In genomic region chr11:102762248-102762647, GRCm38 (mm10) we compare ENCODE assay signal across 8 mouse cellular contexts. TPM values are rescaled to one million over a fixed set of nuclear protein-coding genes. Genes with fewer than 3 reads are reported as not detected.
DNase-seq lines count a peak whose midpoint lies in the region; ATAC-seq and TF ChIP-seq lines count a peak whose summit lies in the region.

No protein-coding gene starts in this region.

- no peak for DNase-seq in heart, adult 2 months
- DNase-seq in liver, postnatal 0 days = no peak
- no peak for DNase-seq in ovary, postnatal 36 days (ENCODE audit: low spot score)
- no peak for DNase-seq in urinary bladder, postnatal 4 days (ENCODE audit: low spot score in 2 of 2)
- no peak for DNase-seq in layer of hippocampus, adult 9-11 months

- intact Hi-C loops in heart, adult 2 months (cut with DNase I) = no loop called here

- H3K9ac ChIP-seq in heart, embryonic 11.5 days (ENCODE audit: low read depth, low read length) = peak overlapping the region; percentile 76
- no peak overlapping the region for H3K9ac ChIP-seq in heart, adult 2 months (ENCODE audit: low read depth, low read length)
- peak overlapping the region; percentile 81; the same call in 1 of the 2 replicates for H3K9ac ChIP-seq in ES-Bruce4 (ENCODE audit: low read depth, poor library complexity, severe bottlenecking)
- peak overlapping the region; percentile 93 for H3K9ac ChIP-seq in forebrain, embryonic 16.5 days (replicated peaks; ENCODE audit: low read depth, low read length)
- no peak overlapping the region for H3K9ac ChIP-seq in liver, postnatal 0 days (replicated peaks)

- no peak for TF ChIP-seq POLR2A in heart, adult 2 months (IDR thresholded peaks at IDR 0.05; ENCODE audit: insufficient read depth, low read depth, low read length)
- TF ChIP-seq POLR2A in ES-Bruce4 (IDR thresholded peaks at IDR 0.05; ENCODE audit: insufficient read depth, low read length) = no peak

- no peak for TF ChIP-seq EP300 in heart, adult 2 months (IDR thresholded peaks at IDR 0.05; ENCODE audit: insufficient read depth, low read depth, low read length)
- no peak for TF ChIP-seq EP300 in ES-Bruce4 (IDR thresholded peaks at IDR 0.05; ENCODE audit: insufficient read depth, low read depth, low read length)
- no peak for TF ChIP-seq EP300 in liver, postnatal 0 days (IDR thresholded peaks at IDR 0.05; ENCODE audit: low read depth)

- WGBS in heart, embryonic 11.5 days (ENCODE audit: insufficient replicate concordance) = 8% methylated on average over 15 of the region's 15 CpGs
- WGBS in heart, adult 2 months = 33% methylated on average over 15 of the region's 15 CpGs
- WGBS in forebrain, embryonic 16.5 days = 10% methylated on average over 15 of the region's 15 CpGs
- WGBS in liver, postnatal 0 days (ENCODE audit: insufficient replicate concordance) = 11% methylated on average over 15 of the region's 15 CpGs

- peak overlapping the region; percentile 64 for H3K4me3 ChIP-seq in heart, embryonic 11.5 days (ENCODE audit: low read depth, low read length)
- no peak overlapping the region for H3K4me3 ChIP-seq in heart, adult 2 months
- peak overlapping the region; percentile 48 for H3K4me3 ChIP-seq in ES-Bruce4 (ENCODE audit: low read depth, low read length)
- peak overlapping the region; percentile 64 for H3K4me3 ChIP-seq in forebrain, embryonic 16.5 days (replicated peaks; ENCODE audit: low read length)
- H3K4me3 ChIP-seq in liver, postnatal 0 days (ENCODE audit: low read depth, low read length) = peak overlapping the region; percentile 47; the same call in 1 of the 2 replicates

- H3K79me2 ChIP-seq in heart, adult 2 months (replicated peaks; ENCODE audit: control insufficient read depth, insufficient read depth, low read length) = no peaks in the 10 kb centered on the region

- H3K9me3 ChIP-seq in heart, embryonic 11.5 days (replicated peaks; ENCODE audit: control insufficient read depth, low read length) = no peaks in the 10 kb centered on the region
- no peaks in the 10 kb centered on the region for H3K9me3 ChIP-seq in ES-Bruce4 (replicated peaks; ENCODE audit: control insufficient read depth, insufficient read depth, low read length, poor library complexity, severe bottlenecking)
- H3K9me3 ChIP-seq in forebrain, embryonic 16.5 days (ENCODE audit: control insufficient read depth, low read length) = no peaks in the 10 kb centered on the region
- H3K9me3 ChIP-seq in liver, postnatal 0 days (ENCODE audit: low read length) = no peaks in the 10 kb centered on the region

- peak overlapping the region; percentile 98 for H3K4me2 ChIP-seq in heart, embryonic 11.5 days
- H3K4me2 ChIP-seq in forebrain, embryonic 16.5 days (ENCODE audit: low read length) = peak overlapping the region; percentile 88
- peak overlapping the region; percentile 79 for H3K4me2 ChIP-seq in liver, postnatal 0 days (ENCODE audit: low read depth, low read length)

- TF ChIP-seq CTCF in heart, adult 2 months (IDR thresholded peaks at IDR 0.05) = no peak
- TF ChIP-seq CTCF in ES-Bruce4 (IDR thresholded peaks at IDR 0.05; ENCODE audit: low read depth, low read length) = no peak
- TF ChIP-seq CTCF in liver, postnatal 0 days (IDR thresholded peaks at IDR 0.05; ENCODE audit: low read depth) = no peak

- H3K27ac ChIP-seq in heart, embryonic 11.5 days (ENCODE audit: low read depth, low read length) = no peak overlapping the region
- no peak overlapping the region for H3K27ac ChIP-seq in heart, adult 2 months
- no peak overlapping the region for H3K27ac ChIP-seq in ES-Bruce4 (ENCODE audit: insufficient read depth, low read length)
- no peak overlapping the region for H3K27ac ChIP-seq in forebrain, embryonic 16.5 days (ENCODE audit: low read length)
- no peak overlapping the region for H3K27ac ChIP-seq in liver, postnatal 0 days (ENCODE audit: low read depth)

- peaks cover 41% of the 10 kb centered on the region for H3K27me3 ChIP-seq in heart, embryonic 11.5 days (ENCODE audit: control insufficient read depth, insufficient read depth, low read length)
- H3K27me3 ChIP-seq in heart, adult 2 months (ENCODE audit: control insufficient read depth, insufficient read depth, low read length) = peaks cover 6% of the 10 kb centered on the region; the same call in 1 of the 2 replicates
- H3K27me3 ChIP-seq in ES-Bruce4 (ENCODE audit: control insufficient read depth, insufficient read depth, low read length, poor library complexity, severe bottlenecking) = peaks cover 3% of the 10 kb centered on the region
- no peaks in the 10 kb centered on the region for H3K27me3 ChIP-seq in forebrain, embryonic 16.5 days (replicated peaks; ENCODE audit: control insufficient read depth, insufficient read depth, low read length)
- peaks cover 28% of the 10 kb centered on the region for H3K27me3 ChIP-seq in liver, postnatal 0 days (ENCODE audit: insufficient read depth, low read length)

- peaks cover 23% of the 10 kb centered on the region for H3K4me1 ChIP-seq in heart, embryonic 11.5 days (ENCODE audit: control insufficient read depth, insufficient read depth, low read length)
- H3K4me1 ChIP-seq in heart, adult 2 months (ENCODE audit: control insufficient read depth, insufficient read depth, low read length) = peaks cover 2% of the 10 kb centered on the region
- H3K4me1 ChIP-seq in ES-Bruce4 (ENCODE audit: control insufficient read depth, insufficient read depth, low read length) = peaks cover 4% of the 10 kb centered on the region
- H3K4me1 ChIP-seq in forebrain, embryonic 16.5 days (replicated peaks; ENCODE audit: control insufficient read depth, insufficient read depth, low read length) = peaks cover 18% of the 10 kb centered on the region
- H3K4me1 ChIP-seq in liver, postnatal 0 days (ENCODE audit: insufficient read depth) = peaks cover 7% of the 10 kb centered on the region

- no peak for ATAC-seq in heart, embryonic 11.5 days (replicated peaks; ENCODE audit: insufficient number of reproducible peaks, low FRiP score, low TSS enrichment)
- ATAC-seq in forebrain, embryonic 16.5 days = no peak; the same call in 1 of the 2 replicates
- ATAC-seq in liver, postnatal 0 days = 0 out of 2 replicates have a peak, but pooled peaks have one; percentile 15

- H3K36me3 ChIP-seq in heart, embryonic 11.5 days (ENCODE audit: control insufficient read depth, insufficient read depth, low read length) = no peaks in the 10 kb centered on the region
- H3K36me3 ChIP-seq in heart, adult 2 months (ENCODE audit: control insufficient read depth, insufficient read depth, low read length) = no peaks in the 10 kb centered on the region
- H3K36me3 ChIP-seq in ES-Bruce4 (ENCODE audit: control insufficient read depth, insufficient read depth, low read length, poor library complexity, severe bottlenecking) = no peaks in the 10 kb centered on the region
- H3K36me3 ChIP-seq in forebrain, embryonic 16.5 days (ENCODE audit: control insufficient read depth, insufficient read depth) = no peaks in the 10 kb centered on the region
- no peaks in the 10 kb centered on the region for H3K36me3 ChIP-seq in liver, postnatal 0 days (replicated peaks; ENCODE audit: insufficient read depth, low read length)

RNA-seq across cellular contexts. Expression of gene Adam11, which starts 1.0 kb away (rescaled TPM):
- polyA plus RNA-seq in heart, embryonic 11.5 days (2014; fragmentation: Nextera tagmentation; extraction: Ambion mirVana) = 5.4 and 6.7 TPM in 2 replicates
- 1 to 10 TPM; 3.4 to 4.9 TPM for total RNA-seq in heart, adult 2 months (2021)
- polyA plus RNA-seq in heart, adult 2 months (2012; rRNA removed) = 10.1 and 12.5 TPM in 2 replicates
- polyA plus RNA-seq in ES-Bruce4 (2011; ENCODE audit: insufficient read depth, insufficient read length, low read depth, missing spikeins) = 1.2 and 2.4 TPM in 2 replicates
- polyA plus RNA-seq in forebrain, embryonic 16.5 days (2015; fragmentation: Nextera tagmentation; extraction: Ambion mirVana) = 21.4 and 33.7 TPM in 2 replicates
- polyA plus RNA-seq in liver, postnatal 0 days (2015; fragmentation: Nextera tagmentation; extraction: Ambion mirVana) = 0.20 and 0.22 TPM in 2 replicates

RNA-seq across cellular contexts. Expression of gene Gjc1, which starts 57.3 kb away (rescaled TPM):
- polyA plus RNA-seq in heart, embryonic 11.5 days (2014; fragmentation: Nextera tagmentation; extraction: Ambion mirVana) = 56.6 and 59.7 TPM in 2 replicates
- 10 to 100 TPM; 19.4 to 23.4 TPM for total RNA-seq in heart, adult 2 months (2021)
- 12.9 and 26.4 TPM in 2 replicates for polyA plus RNA-seq in heart, adult 2 months (2012; rRNA removed)
- 67.4 and 71.0 TPM in 2 replicates for polyA plus RNA-seq in ES-Bruce4 (2011; ENCODE audit: insufficient read depth, insufficient read length, low read depth, missing spikeins)
- polyA plus RNA-seq in forebrain, embryonic 16.5 days (2015; fragmentation: Nextera tagmentation; extraction: Ambion mirVana) = 41.9 and 47.9 TPM in 2 replicates
- 1.4 and 1.6 TPM in 2 replicates for polyA plus RNA-seq in liver, postnatal 0 days (2015; fragmentation: Nextera tagmentation; extraction: Ambion mirVana)

Comparison
In these comparisons a context has a peak if more than half of its experiments do, and no peak if none do; other contexts are left out.
1. H3K9ac ChIP-seq: peak in heart, embryonic 11.5 days (single experiment), ES-Bruce4 (single experiment) and forebrain, embryonic 16.5 days (single experiment); none in heart, adult 2 months (single experiment) and liver, postnatal 0 days (single experiment).
2. Peak in every context shown above with its lines, with median percentiles within 50 percentile points of each other: H3K4me2 ChIP-seq.